Mouse (Mus musculus) hindbrain, embryonic 10.5 days (tissue): Measurements from ENCODE around the gene Ppfibp2. TPM values are rescaled to one million over a fixed set of nuclear protein-coding genes. Genes with fewer than 3 reads are reported as not detected.

Source experiments
- DNase-seq: peaks from one replicate; pipeline ENCODE4 v3.0.0-alpha.2; 2017; ENCODE audit warnings: low spot score
- H3K27ac ChIP-seq: fragments of 300-500 bp; sonication (generic); 2 replicates; pipeline ENCODE4 v1.5.1; 2016; ENCODE audit warnings: mild to moderate bottlenecking, moderate library complexity
- H3K27me3 ChIP-seq: fragments of 300-500 bp; sonication (generic); 2 replicates; pipeline ENCODE4 v1.6.1; 2016; ENCODE audit warnings: mild to moderate bottlenecking; ENCODE audit not compliant: poor library complexity, insufficient read depth, severe bottlenecking
- H3K36me3 ChIP-seq: fragments of 300-500 bp; sonication (generic); 2 replicates; pipeline ENCODE4 v1.6.1; 2016; ENCODE audit warnings: mild to moderate bottlenecking, moderate library complexity
- H3K4me1 ChIP-seq: fragments of 300-500 bp; sonication (generic); replicated peaks from 2 replicates; pipeline ENCODE4 v1.6.1; 2016; ENCODE audit warnings: mild to moderate bottlenecking
- H3K4me3 ChIP-seq: fragments of 300-500 bp; sonication (generic); 2 replicates; pipeline ENCODE4 v1.5.1; 2016; ENCODE audit warnings: mild to moderate bottlenecking, moderate library complexity
- H3K9me3 ChIP-seq: fragments of 300-500 bp; sonication (generic); 2 replicates; pipeline ENCODE4 v1.6.1; 2016; ENCODE audit warnings: mild to moderate bottlenecking, moderate library complexity
- WGBS: fragments of 180-500 bp; shearing (Covaris S2); methylation state at CpG from one replicate; pipeline ENCODE4 v1.1.7; 2016; 5-methylcytosine and 5-hydroxymethylcytosine counted together
- polyA plus RNA-seq: library from polyadenylated mRNA; unstranded; fragments of >200 nt; fragmentation: Nextera tagmentation; extraction: Ambion mirVana; gene quantifications from 2 replicates; pipeline ENCODE4 v1.2.1, GENCODE M21; 2016

Ppfibp2 gene
- polyA plus RNA-seq, 1 experiment from 2014 or later: 7.4 TPM

- 92% methylated on average over 8 of the region's 8 CpGs for WGBS
- H3K27me3 ChIP-seq: peaks cover 18% of the 10 kb centered on the region
- peaks cover 44% of the 10 kb centered on the region for H3K4me1 ChIP-seq
- no peaks in the 10 kb centered on the region for H3K36me3 ChIP-seq
- DNase-seq: no peak
- H3K9me3 ChIP-seq: no peaks in the 10 kb centered on the region
- 0 out of 2 replicates have a peak overlapping the region, but pooled peaks have one; percentile 30 for H3K27ac ChIP-seq
- H3K4me3 ChIP-seq: no peak overlapping the region
These were observed 64.3 kb downstream of the Ppfibp2 start for GRCm38 (mm10) chr7:107659186-107659918.

- peak; percentile 84 for DNase-seq
- H3K27me3 ChIP-seq: peaks cover 25% of the 10 kb centered on the region
- H3K9me3 ChIP-seq: no peaks in the 10 kb centered on the region
- H3K27ac ChIP-seq: peak overlapping the region; percentile 79
- H3K4me1 ChIP-seq: peaks cover 63% of the 10 kb centered on the region
- WGBS: 8% methylated on average over 8 of the region's 8 CpGs
- H3K4me3 ChIP-seq: no peak overlapping the region
- H3K36me3 ChIP-seq: no peaks in the 10 kb centered on the region
These were observed 66.3 kb downstream of the Ppfibp2 start for GRCm38 (mm10) chr7:107661189-107661842.

DNA sequence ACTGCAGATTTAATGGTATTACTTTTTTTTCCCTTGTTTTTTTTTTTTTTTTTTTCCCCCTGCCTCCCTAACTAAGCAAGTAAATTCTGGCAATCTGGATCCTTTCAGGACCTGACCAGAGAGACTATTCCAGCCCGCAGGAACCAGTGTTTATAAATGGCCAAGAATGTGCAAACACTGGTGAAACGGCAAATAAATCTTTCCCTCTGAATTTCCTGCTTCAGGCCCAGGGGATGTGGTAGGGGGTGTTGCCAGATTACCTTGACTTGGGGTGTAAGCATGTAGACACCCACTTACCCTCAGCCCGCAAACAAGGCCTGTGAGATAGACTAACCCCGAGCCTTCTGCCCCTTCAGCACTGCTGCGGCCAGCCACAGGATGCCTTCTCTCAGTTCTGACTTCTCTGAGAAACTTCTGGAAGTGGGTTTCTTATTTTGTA is 66.9 kb downstream of the Ppfibp2 start:
- peak overlapping the region; percentile 79 for H3K27ac ChIP-seq
- peaks cover 69% of the 10 kb centered on the region for H3K4me1 ChIP-seq
- peak; percentile 15 for DNase-seq

DNA sequence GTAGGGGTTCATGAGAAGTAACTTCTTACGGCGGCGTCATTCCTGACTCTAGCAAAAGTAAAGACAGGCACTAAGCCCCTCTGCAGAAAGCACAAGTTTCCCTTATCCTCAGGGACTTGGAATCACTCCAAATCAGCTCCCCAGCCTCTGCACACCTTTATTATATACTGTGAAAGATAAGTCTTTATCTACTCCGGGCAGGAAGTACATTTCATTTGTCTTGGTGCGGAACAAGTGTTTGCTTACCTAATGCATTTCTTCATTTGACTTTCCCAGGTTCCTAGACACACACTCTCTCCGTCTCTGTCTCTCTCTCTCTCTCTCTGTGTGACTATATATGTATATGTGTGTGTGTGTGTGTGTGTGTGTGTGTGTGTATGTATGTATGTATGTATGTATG is 68.6 kb downstream of the Ppfibp2 start:
- Histone ChIP-seq H3K27ac (peak overlapping the region; percentile 6; the same call in 1 of the 2 replicates), H3K4me1 (peaks cover 74% of the 10 kb centered on the region)
- 88% methylated on average over 6 of the region's 6 CpGs for WGBS

More for the DNA sequence above, 66.9 kb downstream of the Ppfibp2 start:
- 56% methylated on average over 5 of the region's 5 CpGs for WGBS
- H3K36me3 ChIP-seq: no peaks in the 10 kb centered on the region
- no peaks in the 10 kb centered on the region for H3K9me3 ChIP-seq
- peaks cover 25% of the 10 kb centered on the region for H3K27me3 ChIP-seq
- no peak overlapping the region for H3K4me3 ChIP-seq

DNA sequence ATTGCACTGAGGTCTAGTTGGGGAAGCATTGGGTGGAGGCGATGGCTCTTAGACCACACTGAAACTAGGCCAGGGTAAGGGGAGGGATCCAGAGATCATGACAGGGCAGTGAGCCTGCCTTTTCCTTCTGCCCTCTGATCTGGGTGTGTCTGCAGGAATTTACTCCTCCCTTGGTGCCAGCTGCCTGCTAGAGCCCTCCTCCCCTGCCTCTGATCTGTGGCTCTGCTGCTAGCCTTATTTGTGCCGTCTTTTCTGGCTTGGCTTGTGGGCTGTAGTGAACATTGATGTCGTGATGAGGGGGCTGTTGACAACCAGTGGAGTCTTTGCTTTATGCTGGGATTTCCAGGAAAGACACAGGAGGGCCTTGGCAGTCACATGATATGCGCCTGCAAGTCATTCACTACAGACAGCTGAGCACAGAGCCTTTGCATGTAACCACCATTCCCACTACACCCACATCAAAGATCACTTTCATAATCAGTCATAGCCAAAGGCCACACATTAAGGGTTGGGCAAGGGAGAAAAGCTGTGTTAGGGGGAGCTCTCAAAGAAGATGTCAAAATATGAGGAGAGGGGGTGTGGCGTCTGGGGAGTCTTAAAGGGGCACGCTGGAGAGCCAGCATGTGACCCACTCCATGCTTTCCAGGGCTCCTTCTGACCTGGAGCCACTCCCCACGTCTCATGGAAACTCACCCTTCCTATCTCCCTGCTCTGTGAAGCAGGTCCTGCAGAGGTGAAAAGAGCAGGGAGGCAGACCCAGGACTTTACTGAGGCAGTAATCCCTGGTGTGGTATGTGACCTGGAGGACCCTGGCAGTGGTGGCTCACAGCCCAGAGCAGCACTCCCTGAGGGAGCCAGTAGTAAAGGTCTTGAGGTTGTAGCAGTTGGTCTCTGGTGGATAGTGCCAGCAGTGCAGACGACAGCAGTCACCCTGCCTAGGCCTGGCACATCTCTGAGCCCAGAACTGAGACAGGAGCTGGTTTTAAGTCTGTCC is 69.4 kb downstream of the Ppfibp2 start:
- H3K36me3 ChIP-seq: no peaks in the 10 kb centered on the region
- H3K9me3 ChIP-seq: no peaks in the 10 kb centered on the region
- H3K4me1 ChIP-seq: peaks cover 74% of the 10 kb centered on the region
- peak overlapping the region; percentile 90 for H3K27ac ChIP-seq
- peak; percentile 20 for DNase-seq
- peaks cover 27% of the 10 kb centered on the region for H3K27me3 ChIP-seq
- H3K4me3 ChIP-seq: 0 out of 2 replicates have a peak overlapping the region, but pooled peaks have one; percentile 6
- WGBS: 42% methylated on average over 8 of the region's 8 CpGs

More for the DNA sequence above, 68.6 kb downstream of the Ppfibp2 start:
- peaks cover 27% of the 10 kb centered on the region for H3K27me3 ChIP-seq
- H3K9me3 ChIP-seq: no peaks in the 10 kb centered on the region
- no peak for DNase-seq
- no peak overlapping the region for H3K4me3 ChIP-seq
- H3K36me3 ChIP-seq: no peaks in the 10 kb centered on the region

DNA sequence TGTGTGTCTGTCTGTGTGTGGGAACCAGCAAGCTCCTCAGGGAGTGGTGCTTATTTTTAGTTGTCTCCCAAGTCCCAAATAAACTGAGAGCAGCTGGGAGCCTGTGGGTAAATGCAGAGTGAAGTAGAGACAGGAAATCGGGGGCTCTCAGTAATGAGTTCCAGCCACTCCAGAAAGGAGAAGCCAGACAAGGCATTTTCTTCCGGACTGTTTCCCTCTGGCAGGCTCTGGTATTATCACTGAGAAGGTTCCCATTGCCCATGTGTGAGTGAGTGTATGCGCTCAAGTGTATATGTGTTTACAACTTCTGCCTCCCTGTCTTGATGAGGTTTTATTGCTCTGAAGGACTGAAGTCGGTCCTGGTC is 70.2 kb downstream of the Ppfibp2 start:
- Histone ChIP-seq H3K4me3 (peak overlapping the region; percentile 46), H3K36me3 (no peaks in the 10 kb centered on the region), H3K27ac (peak overlapping the region; percentile 90), H3K4me1 (peaks cover 71% of the 10 kb centered on the region), H3K9me3 (no peaks in the 10 kb centered on the region), H3K27me3 (peaks cover 27% of the 10 kb centered on the region)
- DNase-seq: no peak
- 46% methylated on average over 4 of the region's 4 CpGs for WGBS

DNA sequence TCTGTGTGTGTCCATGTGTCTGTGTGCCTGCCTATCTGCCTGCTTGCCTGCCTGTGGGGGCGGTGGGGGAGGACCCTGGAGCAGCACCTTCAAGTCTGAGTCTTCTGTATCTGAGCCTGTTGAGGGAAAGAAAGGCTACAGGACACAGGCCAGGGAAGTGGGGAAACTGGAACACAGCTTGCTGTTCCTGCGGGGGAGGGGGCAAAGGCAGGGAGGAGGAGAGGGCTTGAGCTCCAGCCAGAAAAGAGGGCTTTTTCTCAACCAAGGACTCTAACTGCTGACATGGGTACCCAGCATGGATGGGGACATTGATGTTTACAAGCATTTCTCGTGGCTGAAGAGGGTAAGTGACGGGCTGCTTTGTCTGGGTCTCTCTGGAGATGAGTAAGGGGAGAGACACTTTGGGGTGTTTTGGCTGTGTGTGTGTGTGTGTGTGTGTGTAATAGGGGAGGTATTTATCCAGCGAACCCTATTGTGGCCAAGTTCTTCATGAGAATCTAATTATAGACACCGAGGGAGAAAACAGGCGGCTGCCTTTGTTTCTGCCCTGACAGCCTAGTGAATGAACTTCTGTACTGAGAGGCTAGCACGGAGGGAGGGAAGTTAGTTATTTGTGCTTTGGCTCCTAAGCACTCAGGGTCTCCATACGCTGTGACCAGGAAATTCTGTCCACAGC is 70.7 kb downstream of the Ppfibp2 start:
- DNase-seq: peak; percentile 54
- Histone ChIP-seq H3K27me3 (peaks cover 27% of the 10 kb centered on the region), H3K4me3 (peak overlapping the region; percentile 46), H3K9me3 (no peaks in the 10 kb centered on the region), H3K27ac (peak overlapping the region; percentile 90), H3K4me1 (peaks cover 66% of the 10 kb centered on the region), H3K36me3 (no peaks in the 10 kb centered on the region)
- WGBS: 11% methylated on average over 9 of the region's 9 CpGs

DNA sequence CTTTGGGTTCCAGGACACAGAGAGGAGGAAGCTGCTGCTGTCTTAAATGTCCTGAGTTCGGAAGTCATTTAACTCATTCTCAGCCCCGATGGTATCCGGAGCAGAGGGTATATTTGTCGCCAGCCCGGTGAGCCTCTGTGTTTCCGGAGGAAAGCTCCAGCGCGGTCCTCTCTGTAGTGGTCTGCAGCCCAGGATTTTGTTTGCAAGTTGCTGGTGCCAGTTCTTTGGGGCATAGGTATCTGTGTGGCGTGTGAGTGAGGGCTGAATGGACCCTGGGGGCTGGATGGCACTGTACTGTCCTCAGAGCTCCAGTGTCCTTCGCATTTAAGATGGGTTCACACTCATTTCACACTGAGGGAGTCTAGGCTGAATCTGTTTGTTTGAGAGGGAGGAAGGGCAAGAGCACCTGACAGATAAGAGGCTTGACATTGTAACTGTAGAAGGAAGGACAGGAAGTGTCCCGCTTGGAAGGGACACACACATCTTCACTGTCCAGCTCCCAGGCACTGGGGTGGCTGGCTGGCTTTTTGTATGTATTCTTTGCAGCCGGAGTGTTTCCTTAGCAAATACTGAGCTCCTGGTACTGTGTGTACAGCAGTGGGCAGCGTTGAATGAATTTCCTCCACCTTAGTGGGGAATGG is 71.4 kb downstream of the Ppfibp2 start:
- WGBS: 49% methylated on average over 13 of the region's 13 CpGs
- H3K27me3 ChIP-seq: peaks cover 27% of the 10 kb centered on the region
- H3K4me1 ChIP-seq: peaks cover 60% of the 10 kb centered on the region
- peak overlapping the region; percentile 90 for H3K27ac ChIP-seq
- no peaks in the 10 kb centered on the region for H3K36me3 ChIP-seq
- DNase-seq: peak; percentile 33
- no peaks in the 10 kb centered on the region for H3K9me3 ChIP-seq
- H3K4me3 ChIP-seq: peak overlapping the region; percentile 46

DNA sequence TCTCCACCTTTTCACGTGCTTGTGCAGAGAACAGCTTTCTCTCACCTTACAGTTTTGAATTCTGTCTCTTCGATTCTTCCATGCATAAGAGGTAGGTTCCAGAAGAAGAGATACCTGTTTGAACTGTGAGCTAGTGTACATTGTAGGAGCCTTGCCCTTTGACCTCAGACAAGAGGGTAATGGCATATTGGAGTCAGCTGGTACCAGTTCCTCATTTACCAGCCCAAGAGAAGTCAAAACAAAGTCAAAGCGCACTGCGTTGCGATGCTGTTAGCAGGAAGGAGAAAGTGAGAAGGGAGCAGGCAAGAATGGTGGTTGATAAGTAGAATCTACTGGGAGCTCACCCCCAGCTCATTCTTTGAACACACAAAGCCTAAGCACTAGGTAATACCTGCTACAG is 73.5 kb downstream of the Ppfibp2 start:
- H3K27ac ChIP-seq: no peak overlapping the region
- peaks cover 38% of the 10 kb centered on the region for H3K4me1 ChIP-seq
- H3K9me3 ChIP-seq: no peaks in the 10 kb centered on the region
- 88% methylated on average over 5 of the region's 5 CpGs for WGBS
- H3K4me3 ChIP-seq: no peak overlapping the region
- DNase-seq: no peak
- H3K27me3 ChIP-seq: peaks cover 21% of the 10 kb centered on the region
- H3K36me3 ChIP-seq: no peaks in the 10 kb centered on the region

DNA sequence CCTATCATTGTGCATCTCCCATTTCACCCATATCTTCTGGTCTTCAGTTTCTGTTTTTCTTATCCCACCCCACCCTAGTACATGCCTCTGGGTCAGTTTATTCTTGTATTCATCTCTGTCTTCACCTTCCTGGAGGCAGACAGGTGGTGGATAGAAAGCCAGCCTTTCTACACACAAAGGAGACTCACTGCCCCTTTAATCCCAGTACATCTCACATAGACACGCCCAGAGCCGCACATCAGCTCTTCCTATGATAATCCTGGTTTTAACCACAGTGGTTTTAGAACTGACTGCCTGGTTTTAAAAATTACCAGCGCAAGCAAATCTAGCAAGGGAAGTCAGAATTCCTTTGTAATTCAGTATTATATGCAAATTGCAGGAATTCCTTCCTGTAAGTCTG is 80.2 kb downstream of the Ppfibp2 start:
- Histone ChIP-seq H3K36me3 (no peaks in the 10 kb centered on the region), H3K27ac (no peak overlapping the region), H3K27me3 (no peaks in the 10 kb centered on the region), H3K4me1 (peaks cover 3% of the 10 kb centered on the region; the same call in 1 of the 2 replicates), H3K9me3 (no peaks in the 10 kb centered on the region), H3K4me3 (no peak overlapping the region)
- DNase-seq: no peak
- 82% methylated on average over 3 of the region's 3 CpGs for WGBS

DNA sequence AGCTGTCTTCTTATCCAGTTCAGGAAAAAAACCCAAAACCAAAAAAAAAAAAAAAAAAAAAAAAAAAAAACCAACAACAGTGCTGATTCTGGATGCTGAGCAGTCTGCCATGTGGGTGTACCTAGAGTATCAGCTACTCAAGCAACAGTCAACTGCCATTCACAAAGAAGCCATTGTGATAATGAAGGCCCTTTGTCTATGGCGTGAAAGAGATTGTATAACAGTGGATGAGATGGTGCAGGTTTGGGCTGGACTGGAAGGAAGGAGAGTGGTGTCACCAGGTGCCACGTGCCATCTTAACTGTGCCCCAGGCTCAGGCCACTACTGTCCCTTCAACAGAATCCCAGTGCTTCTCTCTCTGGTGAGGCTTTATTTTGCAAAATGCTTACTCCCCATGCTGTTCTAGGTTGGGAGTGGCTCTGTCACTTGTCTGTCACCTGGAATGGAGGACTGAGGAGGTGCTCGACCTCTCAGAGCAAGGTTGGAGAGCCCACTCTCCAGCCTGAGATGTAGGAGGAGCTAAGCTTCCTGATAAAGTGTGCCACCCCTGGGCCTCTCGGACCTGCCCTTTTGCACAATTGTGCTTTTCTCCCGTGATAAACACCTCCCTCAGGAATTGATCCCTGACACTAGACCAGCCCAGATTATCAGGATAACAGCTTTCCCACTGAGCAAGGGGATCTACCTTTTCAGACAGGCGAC is 85.3 kb downstream of the Ppfibp2 start:
- H3K27me3 ChIP-seq: peaks cover 4% of the 10 kb centered on the region; the same call in 1 of the 2 replicates
- no peak for DNase-seq
- no peak overlapping the region for H3K27ac ChIP-seq
- no peak overlapping the region for H3K4me3 ChIP-seq
- H3K36me3 ChIP-seq: no peaks in the 10 kb centered on the region
- H3K9me3 ChIP-seq: no peaks in the 10 kb centered on the region
- 44% methylated on average over 6 of the region's 6 CpGs for WGBS
- H3K4me1 ChIP-seq: peaks cover 4% of the 10 kb centered on the region; the same call in 1 of the 2 replicates
